Mouse (Mus musculus): Measurements from ENCODE around the gene Tmem106c. TPM values are rescaled to one million over a fixed set of nuclear protein-coding genes. Genes with fewer than 3 reads are reported as not detected.

The Tmem106c gene
- polyA plus RNA-seq, 1 experiment from 2014 or later = 37.9 TPM

- peak; percentile 0; the same call in 1 of the 2 replicates for ATAC-seq (ENCODE audit: low FRiP score, low read depth)
- H3K4me3 ChIP-seq = peak within 1 kb of the TSS; percentile 67
- peak within 1 kb of the TSS; percentile 97 for H3K27ac ChIP-seq
- peaks cover 46% of the 10 kb centered on the region for H3K27me3 ChIP-seq
- H3K9me3 ChIP-seq = no peaks in the 10 kb centered on the region
- peak within 1 kb of the TSS; percentile 86 for H3K4me2 ChIP-seq (replicated peaks)
- peak within 1 kb of the TSS; percentile 93 for H3K9ac ChIP-seq
- H3K4me1 ChIP-seq = peaks cover 60% of the 10 kb centered on the region
- peaks cover 11% of the 10 kb centered on the region; the same call in 1 of the 2 replicates for H3K36me3 ChIP-seq
- under 1% methylated on average over 58 of the region's 59 CpGs for WGBS
Observed at GRCm38 (mm10) chr15:98003822-98004739, 40.1 kb downstream of the Tmem106c start, which contains the start of gene Col2a1. Col2a1 (minus strand) TSS chr15:98004695.

GRCm38 (mm10) chr15:98004740-98005159 lies 40.8 kb downstream of the Tmem106c start:
- Histone ChIP-seq H3K27ac (peak overlapping the region; percentile 97), H3K9ac (peak overlapping the region; percentile 93), H3K4me2 (replicated peaks) (peak overlapping the region; percentile 86), H3K4me1 (peaks cover 56% of the 10 kb centered on the region), H3K27me3 (peaks cover 40% of the 10 kb centered on the region), H3K36me3 (peaks cover 4% of the 10 kb centered on the region; the same call in 1 of the 2 replicates), H3K9me3 (no peaks in the 10 kb centered on the region), H3K4me3 (peak overlapping the region; percentile 67)
- WGBS = under 1% methylated on average over 19 of the region's 19 CpGs
- ATAC-seq (ENCODE audit: low FRiP score, low read depth) = peak; percentile 73

- Histone ChIP-seq H3K9ac (peak overlapping the region; percentile 93), H3K4me3 (peak overlapping the region; percentile 67), H3K9me3 (no peaks in the 10 kb centered on the region), H3K4me2 (replicated peaks) (peak overlapping the region; percentile 86), H3K36me3 (no peaks in the 10 kb centered on the region), H3K4me1 (peaks cover 54% of the 10 kb centered on the region), H3K27ac (peak overlapping the region; percentile 97), H3K27me3 (peaks cover 35% of the 10 kb centered on the region)
- WGBS = 9% methylated on average over 11 of the region's 11 CpGs
- no peak for ATAC-seq (ENCODE audit: low FRiP score, low read depth)
Observed at GRCm38 (mm10) chr15:98005181-98005580, 41.2 kb downstream of the Tmem106c start.

GRCm38 (mm10) chr15:98012810-98013209 lies 48.8 kb downstream of the Tmem106c start:
- Histone ChIP-seq H3K4me2 (replicated peaks) (no peak overlapping the region), H3K9ac (no peak overlapping the region), H3K4me3 (no peak overlapping the region), H3K27me3 (no peaks in the 10 kb centered on the region), H3K9me3 (no peaks in the 10 kb centered on the region), H3K4me1 (peaks cover 30% of the 10 kb centered on the region), H3K36me3 (no peaks in the 10 kb centered on the region), H3K27ac (no peak overlapping the region)
- WGBS = 77% methylated on average over 6 of the region's 6 CpGs
- ATAC-seq (ENCODE audit: low FRiP score, low read depth) = no peak

- Histone ChIP-seq H3K27me3 (no peaks in the 10 kb centered on the region), H3K4me2 (replicated peaks) (no peak overlapping the region), H3K9me3 (no peaks in the 10 kb centered on the region), H3K4me3 (no peak overlapping the region), H3K9ac (no peak overlapping the region), H3K36me3 (no peaks in the 10 kb centered on the region), H3K4me1 (peaks cover 28% of the 10 kb centered on the region; the same call in 1 of the 2 replicates), H3K27ac (no peak overlapping the region)
- WGBS = 74% methylated on average over 4 of the region's 4 CpGs
- ATAC-seq (ENCODE audit: low FRiP score, low read depth) = no peak
Observed at GRCm38 (mm10) chr15:98017925-98018324, 53.9 kb downstream of the Tmem106c start.

- H3K9ac ChIP-seq = no peak overlapping the region
- no peaks in the 10 kb centered on the region for H3K36me3 ChIP-seq
- H3K4me2 ChIP-seq (replicated peaks) = no peak overlapping the region
- WGBS = 76% methylated on average over 3 of the region's 3 CpGs
- no peaks in the 10 kb centered on the region for H3K9me3 ChIP-seq
- H3K27ac ChIP-seq = no peak overlapping the region; the same call in 1 of the 2 replicates
- no peak overlapping the region for H3K4me3 ChIP-seq
- ATAC-seq (ENCODE audit: low FRiP score, low read depth) = no peak
- H3K4me1 ChIP-seq = peaks cover 28% of the 10 kb centered on the region; the same call in 1 of the 2 replicates
- H3K27me3 ChIP-seq = no peaks in the 10 kb centered on the region
Observed at GRCm38 (mm10) chr15:98019047-98019446, 55.0 kb downstream of the Tmem106c start.

Other genes with a start within 250 kb of the Tmem106c start
- gene Endou, start 232.9 kb upstream of the Tmem106c start, polyA plus RNA-seq (2015; fragmentation: Nextera tagmentation; extraction: Ambion mirVana) = 2.7 and 3.0 TPM in 2 replicates
- gene Rapgef3, start 196.2 kb upstream of the Tmem106c start, polyA plus RNA-seq (2015; fragmentation: Nextera tagmentation; extraction: Ambion mirVana) = 10.9 and 11.2 TPM in 2 replicates
- 39.5 and 41.7 TPM in 2 replicates for gene Slc48a1, start 185.7 kb upstream of the Tmem106c start, polyA plus RNA-seq (2015; fragmentation: Nextera tagmentation; extraction: Ambion mirVana)
- gene Hdac7, start 119.7 kb upstream of the Tmem106c start, polyA plus RNA-seq (2015; fragmentation: Nextera tagmentation; extraction: Ambion mirVana) = 32.6 and 34.8 TPM in 2 replicates
- 0.82 and 1.0 TPM in 2 replicates for gene Vdr, start 53.6 kb upstream of the Tmem106c start, polyA plus RNA-seq (2015; fragmentation: Nextera tagmentation; extraction: Ambion mirVana)
- gene Col2a1, start 40.5 kb downstream of the Tmem106c start, polyA plus RNA-seq (2015; fragmentation: Nextera tagmentation; extraction: Ambion mirVana) = 706 and 829 TPM in 2 replicates
- gene Pfkm, start 128.4 kb downstream of the Tmem106c start, polyA plus RNA-seq (2015; fragmentation: Nextera tagmentation; extraction: Ambion mirVana) = 56.0 and 56.7 TPM in 2 replicates
- gene Senp1, start 129.5 kb downstream of the Tmem106c start, polyA plus RNA-seq (2015; fragmentation: Nextera tagmentation; extraction: Ambion mirVana) = 37.0 and 38.8 TPM in 2 replicates
- gene Asb8, start 201.4 kb downstream of the Tmem106c start, polyA plus RNA-seq (2015; fragmentation: Nextera tagmentation; extraction: Ambion mirVana) = 50.7 and 51.0 TPM in 2 replicates
- 0.48 and 0.60 TPM in 2 replicates for gene Ccdc184, start 203.0 kb downstream of the Tmem106c start, polyA plus RNA-seq (2015; fragmentation: Nextera tagmentation; extraction: Ambion mirVana)
- gene Olfr288, start 231.3 kb downstream of the Tmem106c start, polyA plus RNA-seq (2015; fragmentation: Nextera tagmentation; extraction: Ambion mirVana) = not detected in 2 replicates